Mouse (Mus musculus) G1E (cell line): ENCODE measurements at regions not wholly inside any gene's neighbourhood (a gene's known extent, or its start where the extent isn't known, plus 50 kb on each side); places are given as distances from the start of the nearest gene placed in this dataset.

Experiments used
- CTCF ChIP-seq: IDR thresholded peaks from 2 replicates; pipeline ENCODE4 v1.5.1; 2012; ENCODE audit warnings: low read depth, low read length, inconsistent platforms, mixed read lengths
- GATA1 ChIP-seq: IDR thresholded peaks from 2 replicates; pipeline ENCODE4 v1.6.1; 2012; ENCODE audit warnings: borderline replicate concordance, low read length, inconsistent platforms, mixed read lengths
- GATA2 ChIP-seq: IDR thresholded peaks from 2 replicates; pipeline ENCODE4 v1.6.1; 2012; ENCODE audit warnings: low read depth, low read length, inconsistent platforms, borderline replicate concordance
- POLR2AphosphoS5 ChIP-seq: IDR thresholded peaks from 2 replicates; pipeline ENCODE4 v1.6.1; 2012; ENCODE audit warnings: low read depth, low read length, inconsistent platforms; ENCODE audit not compliant: insufficient replicate concordance
- TAL1 ChIP-seq: conservative IDR thresholded peaks from 2 replicates; pipeline ENCODE4 v1.6.1; 2012; ENCODE audit warnings: low read depth, low read length, inconsistent platforms, mixed read lengths

DNA sequence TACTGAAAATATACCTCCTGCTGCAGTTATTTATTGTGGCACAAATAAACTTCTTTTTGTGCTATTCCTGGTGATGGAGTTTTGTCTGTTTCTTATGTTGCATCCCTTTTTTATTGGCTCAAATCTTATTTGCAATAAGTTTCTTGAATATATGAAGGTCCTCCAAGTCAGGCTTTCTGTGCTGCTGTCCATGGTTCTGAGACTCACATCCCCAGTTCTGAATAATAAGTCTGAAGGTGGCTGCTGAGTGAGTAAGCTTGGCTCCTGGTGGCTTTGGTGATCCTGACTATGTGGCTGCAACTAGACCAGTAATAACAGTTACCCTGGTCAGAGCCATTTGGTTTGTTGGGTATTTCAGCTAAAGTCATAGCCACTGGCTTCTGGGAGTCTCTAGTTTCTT is 433.6 kb upstream of the Nova1 start:
- TF ChIP-seq POLR2AphosphoS5 (no peak), CTCF (no peak), TAL1 (no peak), GATA1 (no peak), GATA2 (no peak)
